Mouse (Mus musculus) right cerebral cortex, adult 2 months (tissue): ENCODE measurements around the gene Rxfp2.

Experiments used
- DNase-seq, 2 experiments: peaks; one replicate each; pipeline ENCODE4 v3.0.0; 2021 to 2022; ENCODE audit warnings: low spot score in 2 of 2

Gene Rxfp2

DNA sequence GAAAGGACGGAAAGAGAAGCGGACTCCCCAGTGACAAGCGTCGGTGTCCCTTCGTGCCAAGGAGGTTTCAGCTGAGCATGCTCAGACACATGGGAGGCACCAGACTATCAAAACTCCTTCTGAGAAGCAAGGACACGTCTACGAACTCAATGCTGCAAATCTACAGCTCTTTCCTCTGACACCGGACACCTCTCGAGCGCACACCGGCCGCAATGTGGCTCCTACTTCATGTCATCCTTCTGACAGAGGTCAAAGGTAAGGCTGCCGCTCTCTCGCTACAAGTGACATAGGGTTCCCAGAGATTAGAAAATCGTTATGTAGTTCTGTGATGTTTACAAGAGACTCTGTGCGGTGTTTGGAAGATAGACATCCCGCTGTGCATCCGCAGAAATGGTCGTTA lies at the start of gene Rxfp2:
Gene Rxfp2 (plus strand): TSS at position 20 of the 400 bp plus-strand sequence.
- no peak for DNase-seq

DNA sequence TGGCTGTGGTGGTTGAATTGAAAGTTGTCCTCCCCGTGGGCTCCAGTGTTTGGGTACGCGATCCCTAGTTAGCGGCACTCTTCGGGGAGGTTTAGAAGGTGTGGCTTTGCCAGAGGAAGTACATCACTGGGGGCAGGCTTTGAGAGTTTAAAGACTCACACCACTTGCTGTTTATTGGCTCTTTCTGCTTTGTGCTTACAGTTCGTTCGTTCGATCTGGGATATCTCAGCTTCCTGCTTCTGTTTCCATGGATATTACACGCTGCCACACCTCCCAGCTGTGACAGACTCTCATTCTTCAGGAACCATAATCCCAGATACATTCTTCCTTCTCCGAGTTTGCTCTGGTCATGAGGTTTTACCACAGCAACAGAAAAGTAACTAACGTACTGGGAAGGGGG lies 48.2 kb upstream of the Rxfp2 start:
- DNase-seq: no peak

DNA sequence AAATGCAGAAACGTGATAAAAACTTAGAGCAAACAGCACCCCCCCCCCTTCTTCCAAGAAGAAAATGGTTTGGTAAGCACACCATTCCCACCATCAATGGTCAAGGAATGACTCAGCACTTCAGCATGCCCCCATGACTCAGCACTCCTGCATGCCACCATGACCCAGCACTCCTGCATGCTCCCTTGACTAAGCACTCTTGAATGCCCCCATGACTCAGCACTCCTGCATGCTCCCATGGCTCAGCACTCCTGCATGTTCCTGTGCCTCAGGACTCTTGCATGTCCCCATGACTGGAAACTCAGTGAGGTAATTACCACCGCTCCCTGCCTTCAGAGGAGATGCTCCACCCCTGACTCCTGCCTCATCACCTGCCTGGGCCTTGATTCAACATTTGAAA lies 41.4 kb upstream of the Rxfp2 start:
- no peak for DNase-seq

DNA sequence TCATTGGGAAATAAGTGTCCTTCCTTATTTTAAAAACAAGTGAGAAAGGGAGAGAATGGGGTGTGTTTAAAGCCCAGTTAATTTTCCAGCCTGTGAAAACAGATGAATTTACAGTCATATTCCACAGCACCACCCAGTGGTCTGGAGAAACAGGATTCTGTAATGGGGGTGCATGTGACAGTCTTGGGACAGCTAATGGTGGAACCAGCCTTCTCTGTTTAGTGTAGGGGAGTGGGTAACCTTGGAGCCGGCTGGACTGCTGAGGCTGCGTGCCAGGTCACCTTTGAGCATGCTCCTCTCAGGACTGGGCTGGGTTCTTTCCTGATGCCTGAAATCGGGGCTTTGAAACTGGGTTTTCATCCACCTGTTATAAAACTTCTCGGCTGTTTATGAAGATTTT lies 34.9 kb upstream of the Rxfp2 start:
- peak in 1 of 2 experiments; percentile 26 for DNase-seq

DNA sequence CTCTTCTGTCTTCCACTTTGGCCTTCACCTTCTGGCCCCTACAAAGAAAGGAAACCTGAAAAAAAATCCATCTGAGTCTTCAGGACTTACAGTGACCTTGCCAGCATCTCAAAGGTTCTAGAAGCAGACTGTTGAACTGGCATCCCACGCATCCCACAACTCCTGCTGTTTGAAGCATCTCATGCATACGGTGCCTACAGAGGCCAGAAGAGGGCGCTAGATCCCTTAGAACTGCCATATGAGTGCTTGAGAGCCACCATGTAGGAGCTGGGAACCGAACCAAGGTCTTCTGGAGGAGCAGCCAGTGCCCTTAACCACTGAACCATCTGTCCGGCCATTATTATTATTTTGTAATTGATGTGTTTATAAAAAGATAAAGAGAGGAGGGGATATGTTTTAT lies 23.9 kb upstream of the Rxfp2 start:
- DNase-seq: no peak

- no peak for DNase-seq
These were observed 21.9 kb upstream of the Rxfp2 start for GRCm38 (mm10) chr5:149996614-149997013.

- DNase-seq: peak; percentile 20 to 29
These were observed 21.0 kb upstream of the Rxfp2 start for GRCm38 (mm10) chr5:149997321-149998034.

DNA sequence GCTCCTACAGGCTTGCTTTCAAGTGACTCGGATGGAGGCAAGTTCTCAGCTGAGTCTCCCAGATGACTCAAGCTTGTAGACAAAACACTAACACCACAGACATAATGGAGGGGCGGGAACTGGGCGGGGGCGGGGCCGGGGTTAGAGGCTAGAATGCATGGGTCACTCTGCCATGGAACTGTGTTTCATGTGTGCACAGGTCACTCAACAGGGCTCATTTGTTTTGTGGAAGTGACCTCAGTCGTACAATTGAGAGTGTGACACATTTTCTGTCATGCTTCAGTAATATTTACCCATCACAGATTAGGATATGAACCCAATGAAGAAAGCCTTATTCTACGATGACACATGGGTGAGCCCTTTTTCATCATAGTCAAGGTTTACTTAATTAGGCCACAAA lies 20.2 kb upstream of the Rxfp2 start:
- no peak for DNase-seq

GRCm38 (mm10) chr5:150005355-150005754 lies 13.1 kb upstream of the Rxfp2 start:
- DNase-seq: no peak

DNA sequence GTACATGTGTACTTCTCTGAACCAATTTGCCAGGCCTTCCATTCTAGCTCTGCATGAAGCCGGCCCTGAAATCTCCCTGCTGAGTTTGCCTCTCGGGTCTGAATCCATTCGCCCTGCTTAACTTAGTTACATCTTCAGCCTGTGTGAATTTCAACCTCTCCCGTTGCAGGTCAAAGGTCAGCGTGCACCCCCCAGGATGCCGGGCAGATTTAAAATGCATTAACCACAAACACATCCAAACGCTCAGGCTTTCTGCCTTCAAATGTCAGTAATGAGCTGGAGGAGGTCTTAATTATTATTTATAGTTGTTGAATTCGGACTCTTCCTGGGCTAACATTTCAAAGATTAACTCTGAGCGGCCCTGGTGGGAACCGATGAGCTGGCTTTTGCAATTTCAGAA lies 1.6 kb upstream of the Rxfp2 start:
- DNase-seq: no peak

- DNase-seq: no peak
These were observed 803 bp upstream of the Rxfp2 start for GRCm38 (mm10) chr5:150017672-150018071.

DNA sequence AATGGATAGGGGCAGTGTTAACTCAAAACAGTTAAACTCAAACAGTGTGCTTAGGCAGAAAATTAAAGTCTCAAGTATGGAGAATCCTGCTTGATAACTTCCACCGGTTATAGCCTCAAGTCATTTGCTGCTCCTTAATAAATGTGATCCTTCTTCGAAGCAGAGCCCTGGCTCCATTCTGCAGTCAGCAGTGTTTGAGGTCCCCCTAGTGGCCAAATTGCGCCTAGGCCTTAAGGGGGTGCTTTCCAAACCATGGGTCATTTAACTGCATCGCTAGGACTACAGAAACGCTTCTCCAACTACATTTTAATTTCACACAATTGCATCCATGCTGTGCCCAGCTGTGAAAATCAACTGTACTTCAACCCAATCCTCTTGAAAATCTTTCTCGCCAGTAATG lies 2.4 kb downstream of the Rxfp2 start:
- peak; percentile 86 to 92 for DNase-seq

DNA sequence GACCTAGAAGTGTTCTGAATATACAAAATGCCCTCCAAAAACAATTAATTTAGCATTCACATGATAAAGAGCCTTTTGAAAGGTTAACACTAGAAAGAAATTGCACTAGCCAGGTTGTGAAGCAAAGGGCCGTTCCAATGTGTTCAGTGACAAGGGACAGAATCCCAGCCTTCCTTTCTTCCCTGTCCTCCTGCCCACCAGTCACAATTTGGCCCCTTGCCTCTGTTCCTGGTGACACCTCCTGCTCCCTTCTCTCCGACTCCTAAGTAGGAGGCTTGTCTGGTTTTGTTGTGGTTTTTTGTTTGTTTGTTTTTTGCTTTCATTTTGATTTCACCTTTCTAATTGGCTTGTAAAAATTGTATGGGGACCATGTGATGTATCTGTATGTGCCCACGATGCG lies 3.3 kb downstream of the Rxfp2 start:
- no peak for DNase-seq

- no peak for DNase-seq
These were observed 4.1 kb downstream of the Rxfp2 start for GRCm38 (mm10) chr5:150022556-150022955.

- DNase-seq: no peak
These were observed 5.0 kb downstream of the Rxfp2 start for GRCm38 (mm10) chr5:150023476-150023875.

GRCm38 (mm10) chr5:150024188-150024587 lies 5.7 kb downstream of the Rxfp2 start:
- no peak for DNase-seq

DNA sequence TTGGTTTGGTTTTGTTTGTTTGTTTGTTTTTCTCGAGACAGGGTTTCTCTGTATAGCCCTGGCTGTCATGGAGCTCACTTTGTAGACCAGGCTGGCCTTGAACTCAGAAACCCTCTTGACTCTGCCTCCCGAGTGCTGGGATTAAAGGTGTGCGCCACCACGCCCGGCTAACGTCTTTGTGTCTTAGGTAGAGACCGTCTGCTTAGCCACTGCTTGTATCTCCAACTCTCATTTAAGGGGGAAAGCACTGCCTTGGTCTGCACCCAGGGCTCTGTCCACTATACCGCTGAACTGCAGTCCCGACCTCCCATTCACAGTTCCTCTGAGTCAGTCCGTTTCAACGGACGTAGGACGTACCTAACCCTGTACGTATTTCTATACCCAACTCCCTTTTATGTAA lies 6.4 kb downstream of the Rxfp2 start:
- DNase-seq: no peak

DNA sequence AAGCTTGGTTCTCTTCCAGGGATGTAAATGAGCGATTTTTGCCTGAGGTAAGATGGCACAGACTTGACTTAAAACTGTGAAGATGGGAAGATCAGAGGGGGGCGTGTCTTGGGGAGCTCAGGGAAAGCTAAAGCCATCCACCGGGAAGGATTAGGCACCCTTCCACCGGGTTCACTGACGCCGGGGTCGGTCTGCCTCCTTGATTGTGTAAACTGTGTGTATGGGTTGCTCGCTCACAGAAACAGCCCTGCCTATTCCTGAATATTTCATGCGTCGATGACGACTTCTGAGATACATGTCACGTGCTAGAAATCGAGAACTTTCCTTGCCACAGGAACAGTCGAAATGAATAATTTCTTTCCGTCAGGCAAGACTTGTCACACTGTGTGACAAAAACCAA lies 6.9 kb downstream of the Rxfp2 start:
- DNase-seq: no peak

DNA sequence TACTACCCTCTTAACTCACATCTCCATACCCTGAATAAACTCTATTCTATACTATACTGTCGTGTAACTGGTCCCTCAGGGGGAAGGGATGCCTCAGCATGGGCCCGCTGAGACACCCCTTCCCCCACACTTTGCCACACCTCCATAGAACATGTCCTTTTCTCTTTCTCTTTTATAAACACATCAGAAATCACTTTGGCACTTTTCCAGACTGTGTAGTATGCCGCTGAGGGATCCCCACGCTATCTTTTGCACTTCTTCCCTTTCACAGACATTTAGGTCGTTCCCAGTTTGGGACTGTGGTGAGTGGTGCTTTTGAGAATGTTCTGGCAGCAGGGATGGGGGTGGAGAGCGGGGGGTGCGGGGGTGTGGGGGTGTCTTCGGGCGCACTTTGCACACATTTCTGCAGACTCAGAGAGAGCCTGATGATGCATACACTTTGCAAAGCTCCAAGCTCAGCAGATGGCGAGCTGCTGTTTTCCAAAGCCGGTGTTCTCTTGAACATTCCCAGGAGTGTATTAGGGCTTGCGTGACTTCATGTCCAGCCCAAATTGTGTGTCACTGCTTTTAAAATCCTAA lies 8.1 kb downstream of the Rxfp2 start:
- peak; percentile 65 to 70 for DNase-seq

DNA sequence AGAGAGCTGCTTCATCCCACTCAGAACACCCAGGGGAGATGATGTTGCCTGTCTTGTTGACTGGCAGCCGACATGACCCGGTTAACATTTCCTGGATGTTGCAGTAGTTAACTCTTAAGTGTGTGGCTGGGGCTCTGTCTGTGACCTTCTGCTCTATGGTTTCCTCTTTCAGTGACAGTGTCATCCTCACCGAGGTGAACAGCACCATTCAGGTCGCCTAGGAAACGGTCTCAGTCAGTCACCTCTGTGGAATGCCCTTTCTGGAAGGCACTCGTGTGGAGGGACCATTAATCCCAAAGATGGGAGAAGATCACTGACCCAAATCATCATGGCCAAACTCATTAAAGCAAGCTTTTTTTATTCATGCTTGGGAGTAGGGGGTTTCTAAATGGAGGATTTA lies 12.7 kb downstream of the Rxfp2 start:
- DNase-seq: no peak

DNA sequence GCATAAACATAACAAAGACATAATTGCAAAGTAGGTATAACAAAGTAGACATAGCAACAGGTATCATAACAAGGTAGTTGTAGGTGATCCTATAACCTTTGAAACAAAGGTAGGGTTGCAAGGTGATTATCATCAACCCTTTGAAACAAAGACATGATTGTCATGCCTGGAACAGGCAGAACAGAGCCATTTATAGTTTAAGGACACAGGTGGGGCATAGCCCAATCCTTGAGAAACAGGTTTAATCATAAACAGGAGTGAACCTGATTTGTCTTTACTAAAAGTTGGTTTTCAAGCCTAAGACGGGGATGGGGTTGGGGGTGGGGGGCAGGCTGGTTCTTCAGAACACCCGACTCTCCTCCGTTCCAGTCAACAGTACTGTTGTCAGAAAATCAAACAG lies 13.2 kb downstream of the Rxfp2 start:
- DNase-seq: no peak

GRCm38 (mm10) chr5:150032075-150032492 lies 13.6 kb downstream of the Rxfp2 start:
- DNase-seq: no peak

- DNase-seq: no peak
These were observed 17.8 kb downstream of the Rxfp2 start for GRCm38 (mm10) chr5:150036286-150036685.

- no peak for DNase-seq
These were observed 18.4 kb downstream of the Rxfp2 start for GRCm38 (mm10) chr5:150036918-150037317.
